Mouse (Mus musculus) heart, postnatal 14 days (tissue): ENCODE results near the gene Ankdd1b. TPM values are rescaled to one million over a fixed set of nuclear protein-coding genes. Genes with fewer than 3 reads are reported as not detected.

Experiments
- DNase-seq, 2 experiments: peaks; one replicate each; pipeline ENCODE4 v3.0.0; 2021 to 2022
- intact Hi-C: fragments of 180-260 bp; cut with DNase I; formaldehyde crosslinking; loops from one replicate; pipeline ENCODE4 v1.15.1; 2025
- total RNA-seq, 2 experiments: library from RNA; stranded (reverse); gene quantifications; 2 replicates each; pipeline ENCODE4 v1.2.3; 2021

The Ankdd1b gene
- total RNA-seq, 2 experiments from 2014 or later: 0.24 to 0.29 TPM

DNA sequence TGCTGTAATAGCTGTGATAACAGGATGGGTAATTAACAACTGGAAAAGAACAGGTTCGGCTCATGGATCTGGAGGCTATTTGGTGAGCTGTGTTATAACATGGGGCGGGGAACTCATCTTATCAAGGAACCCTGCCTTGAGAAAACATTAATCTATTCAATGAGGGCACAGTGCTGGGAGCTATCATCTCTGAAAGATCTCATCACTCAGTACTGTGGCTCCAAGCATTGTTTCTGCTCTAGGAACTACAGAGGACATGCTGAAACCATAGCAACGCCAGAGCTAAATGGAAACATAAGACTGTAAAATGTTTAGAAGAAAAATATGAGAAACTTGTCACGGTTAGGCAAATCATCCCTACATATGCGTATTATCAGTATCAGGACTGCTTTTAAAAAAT lies 13.0 kb downstream of the Ankdd1b start:
- intact Hi-C loops: no loop called here

DNA sequence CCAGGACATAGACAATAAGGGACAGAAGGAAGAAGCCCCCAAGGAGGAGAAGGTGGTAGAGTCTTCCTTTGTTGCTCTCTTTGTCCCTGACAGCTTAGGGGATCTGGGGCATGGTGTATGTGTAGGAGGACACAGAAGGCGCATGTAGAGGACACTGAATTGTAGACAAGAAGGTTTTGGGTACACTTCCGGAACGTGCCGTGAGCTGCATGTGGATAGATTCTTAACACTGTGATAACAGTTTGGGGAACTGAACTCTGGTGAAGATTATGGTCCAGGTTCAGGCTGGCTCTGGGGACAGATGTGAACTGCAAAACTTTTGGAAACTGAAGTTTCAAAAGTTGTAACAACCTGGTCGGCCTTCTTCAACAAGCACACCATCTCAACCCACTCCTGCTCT lies 13.4 kb downstream of the Ankdd1b start:
- no peak for DNase-seq
- intact Hi-C loops: no loop called here

More for the DNA sequence above, 13.0 kb downstream of the Ankdd1b start:
- DNase-seq: no peak

DNA sequence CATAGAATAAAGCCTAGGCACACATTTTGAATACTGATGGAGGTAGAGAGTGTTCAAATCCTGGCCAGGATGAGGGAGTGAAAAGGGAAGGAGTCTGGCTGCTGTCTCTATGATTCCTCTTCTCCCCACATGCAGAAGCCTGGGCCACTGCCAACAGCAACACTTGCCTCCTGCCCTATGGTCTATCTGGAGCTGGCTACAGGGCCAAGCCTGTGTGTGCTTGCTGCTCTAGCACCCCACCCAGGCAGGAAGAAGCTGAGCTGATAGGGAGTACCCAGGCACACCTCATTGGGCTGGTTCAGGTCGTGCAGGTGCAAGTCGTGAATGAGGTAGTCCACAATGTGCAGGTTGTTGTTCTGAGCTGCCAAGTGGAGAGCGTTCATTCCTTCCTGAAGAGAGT lies 16.7 kb downstream of the Ankdd1b start:
- DNase-seq: peak; percentile 31 to 36
- intact Hi-C loops: no loop called here

DNA sequence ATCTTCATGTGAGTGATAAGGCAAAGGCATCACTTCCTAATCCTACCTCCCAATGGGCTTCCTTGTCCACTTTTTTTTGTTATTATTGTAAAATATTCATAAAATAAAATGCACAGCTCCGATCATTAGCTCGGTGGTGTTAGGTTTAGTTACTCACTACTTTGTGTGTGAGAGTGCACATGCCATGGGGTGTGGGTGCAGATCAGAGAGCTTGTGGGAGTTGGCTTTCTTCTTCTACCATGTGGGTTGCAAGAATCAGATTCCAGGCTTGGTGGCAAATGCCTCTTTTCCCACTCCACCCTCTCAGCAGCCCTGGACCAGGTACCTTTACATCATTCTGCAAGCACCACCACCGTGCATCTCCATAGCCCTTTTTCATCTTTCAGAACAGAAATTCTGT lies 18.4 kb downstream of the Ankdd1b start:
- intact Hi-C loops: no loop called here
- no peak for DNase-seq

DNA sequence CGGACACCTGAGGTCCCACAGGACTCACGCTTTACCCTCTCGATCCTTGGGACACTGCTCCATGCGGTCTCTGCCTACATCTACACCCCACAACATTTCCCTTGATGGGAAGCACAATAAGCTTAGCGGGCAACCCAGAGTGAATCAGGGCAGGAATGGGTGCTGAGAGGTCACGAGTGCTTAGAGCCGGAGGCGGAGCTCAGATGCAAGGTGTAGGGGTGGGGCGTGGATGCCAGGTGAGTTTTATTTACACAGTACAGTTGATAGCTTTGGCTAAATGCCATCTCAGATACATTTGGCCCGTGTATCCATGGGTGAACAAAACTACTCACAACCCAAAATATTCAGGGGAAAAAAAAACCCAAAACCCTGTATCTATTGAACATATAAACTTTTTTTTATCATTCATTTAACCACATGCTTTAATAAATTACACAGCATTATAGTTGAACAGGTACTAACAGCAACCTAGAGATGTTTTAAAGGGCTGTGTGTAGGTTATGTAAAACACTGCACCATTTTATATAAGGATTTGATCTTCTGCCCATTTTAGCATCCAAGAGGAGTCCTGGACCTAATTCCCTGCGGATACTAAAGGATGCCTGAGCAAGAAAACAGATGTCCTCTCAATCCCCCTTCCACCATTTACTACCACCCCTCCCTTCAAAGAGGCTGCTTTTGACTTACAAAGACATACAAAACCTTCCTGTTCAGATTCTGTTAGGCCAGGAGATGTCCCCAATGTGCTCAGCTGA lies 19.4 kb downstream of the Ankdd1b start:
- intact Hi-C loops: no loop called here
- no peak for DNase-seq

DNA sequence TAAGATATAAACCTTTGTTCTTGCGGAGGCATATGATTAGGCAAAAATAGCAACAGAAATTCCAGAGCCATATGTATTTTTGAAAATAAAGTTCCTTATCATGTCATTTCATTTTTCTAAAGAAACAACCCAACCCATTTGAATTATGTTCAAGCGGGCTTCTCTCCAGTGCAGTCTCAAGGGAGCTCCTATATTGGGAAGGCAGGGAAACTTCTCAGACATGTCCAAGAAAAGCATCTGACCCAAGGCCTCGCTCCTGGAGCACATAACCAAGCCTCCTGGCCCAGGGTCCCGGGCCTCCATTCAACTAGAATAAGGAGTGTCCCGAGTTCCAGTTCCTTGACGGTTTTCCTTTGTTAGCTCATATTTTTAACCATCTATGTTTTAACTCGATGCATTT lies 20.1 kb downstream of the Ankdd1b start:
- intact Hi-C loops: no loop called here
- DNase-seq: peak; percentile 31 to 49

DNA sequence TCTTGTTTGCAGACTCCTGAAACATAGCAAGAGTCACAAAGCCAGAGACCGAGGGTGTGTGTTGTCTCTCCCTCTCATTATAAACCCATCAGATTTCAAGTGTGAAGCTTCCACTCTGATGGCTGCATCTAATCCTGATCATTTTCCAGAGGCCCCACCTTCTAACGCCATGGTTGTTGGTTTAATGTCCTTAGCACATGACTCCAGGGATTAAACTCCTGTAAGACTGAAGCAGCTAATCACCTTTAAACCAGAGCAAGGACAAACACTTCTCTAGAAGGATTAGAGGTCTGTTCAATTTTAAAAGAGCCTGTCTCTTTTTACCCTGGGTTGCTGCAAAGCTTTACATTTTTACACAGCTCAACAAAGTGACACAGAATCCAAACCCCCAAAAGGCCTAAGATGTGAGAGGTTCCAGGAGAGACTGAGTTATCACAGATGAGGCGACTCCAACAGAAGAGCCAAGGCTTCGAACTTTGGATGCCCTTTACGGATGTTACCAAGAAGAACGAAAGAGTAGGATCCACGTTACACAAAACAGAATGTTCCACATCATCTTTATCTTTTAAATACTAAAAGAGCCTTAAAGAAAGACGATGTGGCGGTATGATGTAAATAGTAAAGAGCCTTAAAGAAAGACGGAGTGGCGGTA lies 20.7 kb downstream of the Ankdd1b start:
- intact Hi-C loops: no loop called here
- DNase-seq: no peak

DNA sequence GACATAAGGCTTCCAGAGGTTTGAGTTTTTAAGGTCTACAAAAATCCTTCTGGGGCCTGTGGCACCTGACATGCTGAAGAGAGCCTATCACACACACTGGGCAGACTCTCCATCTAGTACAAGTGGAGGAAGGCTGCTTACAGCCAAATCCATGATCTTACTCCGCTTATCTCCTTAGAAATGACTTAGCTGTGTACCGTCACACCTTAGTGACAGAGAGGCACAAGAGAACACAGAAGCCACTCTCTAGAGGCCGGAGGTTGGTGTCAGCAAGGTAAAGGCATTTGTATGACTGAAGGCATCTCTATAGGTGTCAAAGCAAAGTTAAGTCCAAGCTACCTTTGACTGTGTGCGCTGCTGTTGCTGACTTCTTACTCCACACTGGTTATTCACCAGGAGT lies 30.6 kb downstream of the Ankdd1b start:
- no peak for DNase-seq
- intact Hi-C loops: no loop called here

DNA sequence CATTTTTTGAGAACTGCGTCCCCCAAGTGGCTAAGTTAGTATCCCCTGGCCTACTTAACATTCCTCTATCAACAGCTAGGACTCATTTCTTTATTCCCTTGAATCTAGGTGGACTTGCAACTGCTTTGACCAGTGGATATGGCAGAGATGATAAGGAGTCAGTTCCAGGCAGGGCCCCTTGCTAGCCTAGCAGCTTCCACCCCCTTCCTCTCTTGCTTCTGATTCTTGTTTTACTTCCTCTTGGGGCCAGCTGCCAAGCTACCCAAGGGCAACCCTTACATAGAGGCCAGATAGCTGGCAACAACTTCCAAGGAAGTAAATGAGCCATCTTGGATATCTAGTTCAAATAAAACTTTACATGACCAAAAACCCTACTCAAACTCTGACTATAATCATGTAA lies 34.1 kb downstream of the Ankdd1b start:
- DNase-seq: no peak
- intact Hi-C loops: loop anchor here (5.0 kb wide), 1 partner anchor 55 kb away; the partner anchor contains the start of gene Gm17622

DNA sequence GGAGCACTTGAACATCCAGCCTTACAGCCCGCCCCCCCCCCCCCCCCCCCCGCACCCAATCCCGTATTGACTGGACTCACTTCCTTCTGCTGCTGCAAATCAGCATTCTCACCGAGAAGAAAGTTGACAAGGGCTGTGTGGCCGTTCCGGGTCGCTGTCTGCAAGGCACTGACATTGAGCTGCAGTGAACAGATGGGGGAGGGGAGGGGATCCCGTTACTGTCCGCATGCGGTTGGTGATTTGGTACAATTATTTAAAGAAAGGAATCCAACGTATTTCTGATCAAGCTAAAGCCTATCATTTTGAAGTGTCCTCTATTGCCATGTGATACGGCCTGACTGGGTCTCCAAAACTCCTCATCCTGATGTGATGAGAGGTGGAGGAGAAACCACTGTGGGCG lies 35.2 kb downstream of the Ankdd1b start:
- intact Hi-C loops: loop anchor here (5.0 kb wide), 1 partner anchor 57 kb away; the partner anchor contains the start of gene Gm17622
- DNase-seq: peak; percentile 34 to 55

DNA sequence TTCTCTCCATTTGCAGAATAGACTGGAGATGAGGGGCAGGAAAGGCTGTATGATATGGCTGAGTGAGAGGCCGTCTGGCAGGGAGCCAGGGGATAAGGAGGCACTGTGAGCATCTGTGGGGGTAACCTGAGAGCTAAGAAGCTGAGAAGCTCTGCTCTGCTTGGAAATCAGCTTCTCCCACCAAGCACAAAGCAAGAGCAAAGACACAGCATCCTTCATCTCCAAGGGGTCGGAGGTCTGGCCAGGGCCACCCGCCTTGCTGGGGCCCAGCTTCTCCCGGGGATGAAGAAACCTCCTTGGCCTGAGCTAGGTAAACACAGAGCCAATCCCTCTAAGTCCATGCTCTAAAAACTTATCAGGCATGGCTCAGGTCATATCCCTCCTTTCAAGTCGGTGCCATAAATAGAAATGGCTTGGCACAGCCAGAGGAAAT lies 36.1 kb downstream of the Ankdd1b start:
- intact Hi-C loops: loop anchor here (1.0 to 5.0 kb wide), 2 partner anchors 57 to 108 kb away; partner anchors contain the start of gene Gm17622
- peak; percentile 12 to 29 for DNase-seq

DNA sequence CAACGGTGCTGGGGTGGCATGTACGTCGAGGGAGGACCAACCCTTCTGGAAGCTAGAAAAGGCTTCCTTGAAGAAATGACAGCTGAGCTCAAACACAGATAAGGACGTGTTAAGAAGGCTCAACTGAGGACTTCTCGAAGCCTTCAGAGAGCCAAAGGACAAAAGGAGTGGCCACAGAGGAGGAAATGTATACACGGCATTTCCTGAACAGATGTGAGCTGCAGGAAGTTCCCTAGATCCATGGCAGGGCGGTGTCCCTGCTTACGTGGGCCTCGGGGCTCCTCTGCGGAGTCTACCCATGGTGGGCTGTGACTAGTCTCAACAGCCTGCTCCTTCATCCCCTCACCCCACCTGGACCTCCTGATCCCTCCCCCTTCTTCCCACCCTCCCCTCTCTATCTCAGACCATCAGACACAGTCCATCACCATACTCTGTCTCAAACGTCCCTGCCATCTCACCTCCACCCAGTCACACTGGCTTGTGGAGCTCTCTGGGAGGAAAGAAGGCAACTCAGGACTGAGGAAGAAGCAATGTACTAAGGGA lies 37.3 kb downstream of the Ankdd1b start:
- DNase-seq: no peak
- intact Hi-C loops: loop anchor here (1.0 kb wide), 1 partner anchor 110 kb away; no protein-coding TSS in a partner anchor

DNA sequence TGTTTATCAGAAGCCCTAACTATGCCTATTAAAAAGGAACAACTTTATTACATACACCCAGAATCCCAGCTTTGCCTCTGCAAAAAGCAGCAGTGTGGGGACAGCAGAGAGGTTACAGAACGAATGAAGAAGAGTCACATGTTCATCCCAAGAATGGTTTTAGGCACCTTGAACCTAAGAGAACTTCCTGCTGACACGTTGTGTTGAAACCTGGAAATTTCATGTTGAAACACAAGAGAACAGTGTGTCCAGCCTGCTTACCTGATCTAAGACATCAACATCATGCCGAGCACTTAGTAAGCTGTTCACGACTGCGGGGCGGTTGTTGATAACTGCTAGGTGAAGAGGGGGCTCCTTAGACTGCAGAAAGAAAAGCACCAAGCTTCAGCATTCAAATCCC lies 38.0 kb downstream of the Ankdd1b start:
- no peak for DNase-seq
- intact Hi-C loops: no loop called here

DNA sequence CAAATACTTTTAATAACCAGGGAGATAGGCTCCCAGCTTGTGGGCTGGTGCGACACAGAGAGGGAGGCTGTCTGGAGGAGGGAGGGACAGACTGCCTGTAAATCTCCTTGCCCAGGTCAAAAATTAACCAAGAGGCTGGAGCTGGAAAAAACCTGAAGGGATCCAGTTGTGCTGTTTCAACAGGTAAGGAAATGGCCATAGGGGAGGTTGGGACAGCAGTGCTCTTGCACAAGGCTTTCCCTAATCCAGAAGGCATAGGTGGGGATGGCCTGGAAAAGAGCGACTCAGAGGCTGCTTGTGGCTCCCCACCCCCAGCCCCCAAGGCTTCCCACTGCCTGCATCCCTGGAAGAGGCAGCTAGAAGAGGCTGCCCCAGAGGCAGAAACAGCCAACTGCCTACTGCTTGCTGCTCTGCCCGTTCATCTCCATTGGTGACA lies 38.6 kb downstream of the Ankdd1b start:
- DNase-seq: no peak
- intact Hi-C loops: no loop called here

DNA sequence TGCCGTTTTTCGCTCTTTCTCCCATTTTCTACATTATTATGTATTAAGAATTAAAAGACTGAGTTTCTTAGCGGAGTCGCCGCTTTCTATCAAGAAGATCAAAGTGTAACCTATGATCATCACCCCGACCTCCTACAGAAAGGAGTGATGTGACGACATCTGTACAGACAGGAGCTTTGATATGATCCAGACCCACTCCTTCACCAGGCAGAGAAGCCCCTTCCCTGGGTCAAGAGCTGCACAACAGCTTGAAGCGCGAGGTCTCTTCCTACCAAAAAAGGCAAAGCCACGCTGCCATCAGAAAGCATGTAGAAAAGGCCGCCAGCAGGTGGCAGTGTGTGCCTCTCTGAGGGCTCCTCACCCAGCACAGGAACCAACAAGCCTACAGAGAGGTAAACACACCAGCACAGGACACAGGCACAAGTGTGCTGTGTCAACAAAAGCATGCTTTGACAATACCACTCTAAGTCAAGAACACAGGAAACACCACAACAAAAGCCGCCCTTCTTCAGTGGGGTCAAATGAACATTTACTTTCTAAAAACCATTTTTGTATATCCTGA lies 39.3 kb downstream of the Ankdd1b start:
- DNase-seq: peak; percentile 90 to 94
- intact Hi-C loops: loop anchor here (1.0 kb wide), 1 partner anchor 163 kb away; no protein-coding TSS in a partner anchor

DNA sequence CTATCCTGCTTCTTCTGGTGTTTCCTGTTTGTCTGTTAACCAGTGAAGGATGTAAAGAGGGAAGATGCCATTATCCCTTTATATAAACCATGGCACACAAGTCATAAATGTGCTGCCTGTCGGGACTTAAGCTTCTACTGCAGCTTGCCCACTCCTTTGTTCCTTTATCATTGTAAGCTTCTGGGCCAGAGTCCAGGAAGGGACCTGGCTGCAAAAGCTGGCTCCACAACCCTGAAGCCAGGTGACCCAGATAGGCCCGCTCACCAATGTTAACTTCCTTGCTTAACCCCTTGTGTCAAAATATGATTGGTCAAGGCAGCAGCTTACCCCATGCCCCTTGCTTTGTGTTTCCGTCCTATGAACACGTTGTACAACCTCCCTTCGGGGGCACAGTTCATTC lies 42.5 kb downstream of the Ankdd1b start:
- no peak for DNase-seq
- intact Hi-C loops: no loop called here

DNA sequence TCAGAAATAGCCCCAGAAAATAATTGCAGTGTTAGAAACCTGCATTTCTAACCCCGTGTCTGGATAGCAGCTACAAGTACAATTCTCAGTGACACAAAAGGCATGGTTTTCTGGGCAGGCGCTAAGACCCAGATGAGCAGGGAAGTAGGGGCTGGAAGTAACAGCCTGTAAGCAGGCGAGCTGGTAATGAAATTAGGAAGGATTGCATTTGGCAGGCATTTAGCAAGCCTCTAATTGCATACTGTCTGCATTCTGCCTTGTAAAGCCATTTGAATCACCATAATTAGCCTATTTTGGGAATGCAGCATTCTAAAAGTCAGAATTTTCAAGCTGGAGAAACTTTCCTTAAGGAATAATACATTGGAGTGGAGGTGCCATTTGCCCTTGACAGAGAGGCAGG lies 45.0 kb downstream of the Ankdd1b start:
- intact Hi-C loops: no loop called here
- no peak for DNase-seq

DNA sequence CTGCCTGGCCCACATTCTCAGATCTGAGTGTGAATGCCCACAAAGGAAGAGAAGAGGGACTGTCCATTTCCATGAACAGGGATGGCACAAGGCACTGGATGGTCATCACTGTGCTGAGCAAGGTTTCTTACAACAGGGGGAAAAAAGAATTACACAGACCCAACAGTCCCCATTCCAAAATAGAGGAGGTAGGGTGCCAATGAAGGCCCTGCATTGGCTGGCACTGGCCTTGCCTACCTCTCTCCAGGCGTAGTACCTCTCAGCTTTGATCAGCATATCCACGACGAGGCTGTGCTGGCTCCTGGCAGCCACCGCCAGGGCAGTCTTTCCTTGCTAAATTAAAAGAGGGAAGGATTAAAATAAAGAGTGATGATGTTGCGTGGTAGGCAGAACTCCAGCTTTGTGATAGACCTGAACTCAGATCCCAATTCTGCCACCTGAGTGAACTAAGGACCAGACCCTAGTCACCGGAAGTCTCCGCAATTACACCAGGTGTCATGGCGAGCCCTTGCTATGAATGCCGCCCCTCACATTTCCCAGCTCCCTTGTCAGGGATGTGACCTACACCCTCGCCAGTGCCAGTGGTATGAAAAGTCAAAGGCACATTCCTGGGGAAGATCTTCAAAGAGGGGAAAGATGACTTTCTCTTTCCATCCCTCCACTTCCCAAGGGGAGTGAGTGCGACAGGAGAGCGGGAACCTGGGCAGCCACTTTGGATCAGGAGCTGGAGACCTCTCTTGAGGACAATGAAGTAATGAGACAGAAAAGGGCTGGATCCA lies 46.3 kb downstream of the Ankdd1b start:
- intact Hi-C loops: no loop called here
- no peak for DNase-seq

DNA sequence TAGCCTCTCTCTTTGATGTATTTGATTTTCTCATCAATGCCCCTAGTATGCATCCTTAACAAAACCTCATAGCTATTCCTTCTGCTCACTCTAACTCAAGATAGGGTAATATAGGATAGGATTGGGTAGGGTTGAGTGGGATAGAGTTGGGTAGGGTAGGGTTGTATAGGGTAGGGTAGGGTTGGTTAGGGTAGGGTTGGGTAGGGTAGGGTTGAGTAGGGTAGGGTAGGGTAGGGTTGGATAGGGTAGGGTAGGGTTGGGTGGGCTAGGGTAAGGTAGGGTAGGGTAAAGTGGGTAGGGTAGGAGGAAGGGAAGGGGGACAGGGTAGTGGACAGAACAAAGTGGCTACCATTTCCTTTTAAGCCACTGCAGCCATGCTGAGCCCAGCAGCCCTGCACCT lies 49.8 kb downstream of the Ankdd1b start:
- intact Hi-C loops: no loop called here
- DNase-seq: no peak

DNA sequence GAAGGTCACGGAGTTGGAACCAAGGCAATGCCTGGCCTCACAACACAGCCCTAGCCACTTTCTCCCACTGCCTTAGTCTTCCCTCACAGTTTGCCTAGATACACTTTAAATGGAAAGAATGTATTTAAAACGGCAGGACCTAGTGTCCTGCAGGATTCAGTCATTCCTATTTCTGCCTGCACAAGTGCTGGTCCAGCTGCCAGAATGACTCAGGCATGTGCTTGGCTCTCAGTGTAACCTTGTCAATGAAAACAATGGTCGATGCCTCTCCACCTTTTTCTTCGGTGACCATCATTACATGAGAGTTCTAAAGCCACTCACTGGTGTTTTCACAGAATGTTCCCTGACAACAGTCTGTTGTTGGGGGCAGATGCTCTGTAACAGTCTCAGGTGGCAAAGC lies 52.5 kb downstream of the Ankdd1b start:
- no peak for DNase-seq
- intact Hi-C loops: no loop called here
